1 mouse cellular context compared by ENCODE assay signal in genomic region chr17:28591476-28591875, GRCm38 (mm10).
TF ChIP-seq lines count a peak whose summit lies in the region.

No protein-coding gene starts in this region.

TF ChIP-seq in ES-E14, 5 proteins besides CTCF, POLR2A, EP300 and RAD21:
- TF ChIP-seq ZC3H11A (IDR thresholded peaks at IDR 0.05; ENCODE audit: borderline replicate concordance, low read depth, low read length) (no peak), ZNF384 (IDR thresholded peaks at IDR 0.05; ENCODE audit: low read depth, low read length) (no peak), HCFC1 (IDR thresholded peaks at IDR 0.05; ENCODE audit: borderline replicate concordance, insufficient read depth, low read length) (no peak)
